Mouse (Mus musculus) cortical plate, adult 2 months (tissue): Measurements from ENCODE around the gene Olfr1160. TPM values are rescaled to one million over a fixed set of nuclear protein-coding genes. Genes with fewer than 3 reads are reported as not detected.
"Not testable (repeated sequence)": the region's sequence is repeated elsewhere in the genome, so short reads cannot be mapped to it uniquely, and the experiment has no call there.

Experiments used
- H3K27ac ChIP-seq: fragments of 200-500 bp; 2 replicates; pipeline ENCODE4 v1.5.1; 2012; ENCODE audit warnings: low read length, control low read depth, inconsistent platforms; ENCODE audit not compliant: insufficient read depth
- H3K4me1 ChIP-seq: fragments of 200-500 bp; 2 replicates; pipeline ENCODE4 v1.6.1; 2011; ENCODE audit warnings: low read length; ENCODE audit not compliant: control insufficient read depth, insufficient read depth
- H3K4me3 ChIP-seq: fragments of 200-500 bp; 2 replicates; pipeline ENCODE4 v1.5.1; 2011; ENCODE audit warnings: mild to moderate bottlenecking, low read length, control low read depth; ENCODE audit not compliant: insufficient read depth
- CTCF ChIP-seq: fragments of 200-500 bp; IDR thresholded peaks from 2 replicates; pipeline ENCODE4 v1.5.1; 2011; ENCODE audit warnings: mild to moderate bottlenecking, control low read depth, low read length; ENCODE audit not compliant: insufficient read depth; ENCODE audit errors: extremely low read depth
- POLR2A ChIP-seq: fragments of 200-500 bp; IDR thresholded peaks from 2 replicates; pipeline ENCODE4 v1.6.1; 2011; ENCODE audit warnings: mild to moderate bottlenecking, low read length, control low read depth; ENCODE audit not compliant: insufficient read depth; ENCODE audit errors: extremely low read depth
- polyA plus RNA-seq: library from polyadenylated mRNA; depleted of rRNA; stranded (reverse); fragments of >200 nt; gene quantifications from 2 replicates; pipeline ENCODE4 v1.2.3, GENCODE M21; 2012; rRNA removed

Olfr1160 gene
- polyA plus RNA-seq, result not detected in 2 replicates

DNA sequence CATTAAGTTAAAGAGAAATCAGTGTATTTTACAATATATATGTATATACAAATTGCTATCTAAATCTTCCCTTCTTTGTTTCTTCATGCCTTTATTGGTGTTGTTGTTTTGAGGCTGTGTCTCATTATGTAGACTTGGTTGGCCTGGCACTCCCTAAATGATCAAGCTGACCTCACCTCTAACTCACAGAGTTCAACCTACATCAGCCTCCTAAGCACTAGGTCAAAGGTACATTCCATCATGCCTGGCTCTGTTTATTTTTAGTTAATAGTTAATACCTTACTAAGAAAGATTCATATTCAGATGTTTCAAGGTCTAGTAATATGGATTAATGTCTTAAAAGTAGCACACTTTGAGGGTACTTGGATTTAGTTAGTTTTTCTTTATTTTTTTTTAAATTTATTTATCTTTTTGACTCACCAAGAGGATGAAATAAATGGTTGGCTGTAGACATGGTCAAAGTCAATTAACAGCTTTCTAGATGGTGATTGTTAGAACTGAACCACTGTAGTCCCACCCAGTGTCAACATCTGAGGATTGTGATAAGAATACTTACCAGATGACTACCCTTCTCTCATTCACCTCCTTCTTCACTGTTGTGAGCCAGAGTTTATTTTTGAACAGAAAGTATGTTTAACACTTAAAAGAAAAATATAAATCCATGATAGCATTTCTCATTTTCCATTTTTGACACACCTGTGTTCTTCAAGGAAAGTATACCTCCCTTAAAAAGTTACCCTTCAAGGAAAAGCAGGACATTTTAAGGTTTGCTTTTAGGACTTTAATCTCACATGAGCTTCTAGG lies at the start of gene Olfr1160:
Olfr1160 (minus strand) TSS at position 754 of the 804 bp plus-strand sequence.
- Histone ChIP-seq H3K4me3 (no peak within 1 kb of the TSS), H3K27ac (no peak within 1 kb of the TSS), H3K4me1 (no peaks in the 10 kb centered on the region)
- TF ChIP-seq POLR2A, result no peak

DNA sequence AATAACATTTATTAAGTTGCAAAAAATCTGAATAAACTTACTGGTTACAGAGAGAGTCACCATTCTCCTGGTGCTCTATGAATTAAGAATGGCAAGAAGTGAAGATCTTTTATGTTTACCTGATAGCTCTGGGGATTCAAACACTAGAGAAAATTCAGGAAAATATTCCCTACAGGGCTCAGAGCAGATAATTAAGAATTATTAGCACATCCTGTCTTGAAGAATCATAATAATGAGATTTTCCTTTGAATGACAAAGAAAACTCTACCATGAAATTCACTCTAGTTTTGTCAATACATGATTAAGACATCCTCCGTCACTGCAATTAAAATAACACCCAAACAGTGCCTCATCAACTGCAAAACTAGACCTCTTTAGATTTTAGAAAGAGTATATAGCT lies 43.0 kb upstream of the Olfr1160 start, which contains the start of gene Olfr1162:
Olfr1162 (minus strand) TSS at position 101 of the 400 bp plus-strand sequence.
- Histone ChIP-seq H3K4me3 (no peak within 1 kb of the TSS), H3K27ac (no peak within 1 kb of the TSS), H3K4me1 (no peaks in the 10 kb centered on the region)
- TF ChIP-seq CTCF (no peak), POLR2A (no peak)

DNA sequence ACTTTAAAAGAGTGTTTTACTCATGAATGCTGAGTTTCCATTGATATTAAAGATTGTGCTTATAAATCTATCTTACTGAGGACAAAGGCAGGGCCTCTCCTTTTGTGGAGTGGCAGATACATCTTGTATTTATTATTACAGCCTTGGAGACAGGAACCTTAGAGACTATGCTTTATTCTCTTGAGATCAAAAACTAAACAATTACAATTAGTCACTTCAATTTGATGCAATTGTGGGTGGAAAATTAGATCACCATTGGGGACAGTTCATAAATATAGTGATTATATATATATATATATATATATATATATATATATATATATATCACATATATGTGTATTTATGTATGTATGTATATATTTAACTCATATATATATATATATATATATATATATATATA lies 29.5 kb upstream of the Olfr1160 start, which contains the start of gene Olfr73:
Olfr73 (minus strand) TSS at position 101 of the 400 bp plus-strand sequence.
- Histone ChIP-seq H3K4me1 (no peaks in the 10 kb centered on the region), H3K27ac (no peak within 1 kb of the TSS), H3K4me3 (no peak within 1 kb of the TSS)
- no peak for TF ChIP-seq POLR2A
- no peak for TF ChIP-seq CTCF

DNA sequence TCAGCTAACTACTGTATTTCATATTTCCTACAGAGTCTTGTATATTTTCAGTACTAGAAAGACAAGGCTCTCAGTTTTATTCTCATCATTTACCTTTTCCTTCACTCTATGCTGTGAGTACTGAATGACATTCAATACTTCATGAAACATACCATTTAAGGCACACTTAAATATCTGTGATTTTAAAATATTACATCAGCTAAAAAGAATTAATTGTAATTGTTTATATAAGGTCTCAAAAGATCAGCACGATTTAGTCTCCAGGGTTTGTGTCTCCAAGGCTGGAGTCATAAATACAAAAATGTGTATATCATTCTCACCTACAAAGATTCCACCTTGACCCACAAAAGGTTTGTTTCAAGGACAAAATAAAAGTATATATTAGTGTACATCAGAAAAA lies 14.4 kb upstream of the Olfr1160 start, which contains the start of gene Olfr1161:
Olfr1161 (plus strand) TSS at position 301 of the 400 bp plus-strand sequence.
- not testable (repeated sequence) for H3K4me1 ChIP-seq, H3K27ac ChIP-seq, H3K4me3 ChIP-seq

DNA sequence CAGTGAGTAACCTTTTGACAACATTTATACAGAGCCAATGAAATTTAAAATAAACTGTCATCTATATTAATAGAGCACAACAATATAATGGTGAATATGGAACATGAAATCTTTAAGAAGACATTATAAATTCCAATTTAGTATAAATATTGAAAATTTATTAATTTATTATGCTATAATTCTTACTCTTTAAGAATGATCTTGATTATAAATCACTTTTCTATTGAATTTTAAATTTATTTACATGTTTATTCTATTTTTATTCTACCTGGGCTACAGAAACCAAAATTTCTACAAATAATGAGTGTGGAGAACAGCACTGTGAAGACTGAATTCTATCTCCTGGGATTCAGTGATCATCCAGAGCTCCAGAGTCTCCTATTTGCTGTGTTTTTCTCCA lies 18.3 kb downstream of the Olfr1160 start, which contains the start of gene Olfr1158:
Olfr1158 (plus strand) TSS at position 301 of the 400 bp plus-strand sequence.
- no peak within 1 kb of the TSS for H3K4me3 ChIP-seq
- no peaks in the 10 kb centered on the region for H3K4me1 ChIP-seq
- H3K27ac ChIP-seq, result no peak within 1 kb of the TSS
- TF ChIP-seq CTCF, result no peak
- no peak for TF ChIP-seq POLR2A

DNA sequence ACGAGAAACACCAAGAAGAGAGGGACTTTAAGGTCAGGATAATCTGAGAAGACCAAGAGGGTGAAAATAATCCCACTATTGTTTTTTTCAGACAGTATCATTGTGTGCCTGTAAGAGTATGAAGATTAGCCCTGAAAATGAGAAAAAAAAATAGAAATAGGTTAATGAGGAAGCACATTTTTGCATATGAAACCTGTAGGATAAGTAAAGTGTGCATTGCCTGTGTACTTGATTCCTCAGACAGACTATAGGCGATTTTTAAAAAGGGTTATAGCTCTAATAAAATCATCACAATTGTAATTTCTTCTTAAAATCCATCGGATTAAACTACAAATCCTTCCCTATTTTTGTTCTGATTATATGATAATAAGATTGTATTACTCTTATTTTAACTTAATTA lies 33.5 kb downstream of the Olfr1160 start, which contains the start of gene Olfr74:
Olfr74 (minus strand) TSS at position 101 of the 400 bp plus-strand sequence.
- no peak within 1 kb of the TSS for H3K27ac ChIP-seq

DNA sequence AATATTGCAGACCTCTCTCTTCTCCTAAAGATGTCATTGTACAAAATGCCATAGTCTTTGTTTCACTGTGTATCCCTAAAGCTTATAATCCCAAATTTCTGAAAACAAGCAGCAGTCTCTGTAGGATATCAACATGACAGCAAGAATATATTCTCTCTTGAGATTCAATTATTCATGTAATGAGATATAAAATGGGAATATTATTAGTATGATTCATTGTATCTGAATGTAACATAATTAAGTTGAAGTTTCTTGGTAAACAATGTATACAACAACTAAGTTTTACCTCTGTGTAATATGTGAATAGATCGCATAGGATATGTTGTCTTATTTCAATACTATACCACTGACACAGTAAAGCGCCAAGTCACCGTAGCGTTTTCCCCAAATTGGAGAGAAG lies 39.9 kb downstream of the Olfr1160 start, which contains the start of gene Olfr1157:
Olfr1157 (minus strand) TSS at position 101 of the 400 bp plus-strand sequence.
- H3K4me1 ChIP-seq, result no peaks in the 10 kb centered on the region
- H3K4me3 ChIP-seq, result no peak within 1 kb of the TSS
- H3K27ac ChIP-seq, result no peak within 1 kb of the TSS
- TF ChIP-seq CTCF (no peak), POLR2A (no peak)

More for the DNA sequence above, 33.5 kb downstream of the Olfr1160 start, which contains the start of gene Olfr74:
- TF ChIP-seq CTCF, result no peak
- no peak for TF ChIP-seq POLR2A
- H3K4me3 ChIP-seq, result no peak within 1 kb of the TSS
- H3K4me1 ChIP-seq, result no peaks in the 10 kb centered on the region

DNA sequence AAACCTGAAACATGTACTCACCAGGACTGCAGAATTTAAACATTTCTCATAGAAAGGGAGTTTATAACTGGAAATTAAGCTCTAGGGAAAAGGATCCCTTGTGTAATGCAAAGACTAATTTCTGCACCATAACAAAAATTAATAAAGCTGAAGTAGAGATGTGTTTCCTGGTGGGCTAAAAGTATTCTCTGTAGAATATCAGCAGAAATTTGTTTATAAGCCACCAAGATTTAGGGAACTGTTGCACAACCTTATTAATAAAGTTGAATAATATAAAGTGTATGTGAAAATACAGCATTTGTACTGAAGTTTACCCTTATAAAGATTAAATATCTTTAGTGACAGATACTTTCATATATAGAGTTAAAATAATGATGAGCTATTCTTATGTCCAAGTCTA lies 55.1 kb downstream of the Olfr1160 start, which contains the start of gene Olfr1156:
Olfr1156 (minus strand) TSS at position 101 of the 400 bp plus-strand sequence.
- H3K27ac ChIP-seq, result no peak within 1 kb of the TSS
- H3K4me1 ChIP-seq, result no peaks in the 10 kb centered on the region
- H3K4me3 ChIP-seq, result no peak within 1 kb of the TSS
- TF ChIP-seq POLR2A, result no peak
- TF ChIP-seq CTCF, result no peak

Other genes starting within 250 kb of the Olfr1160 start
- gene Olfr152, start 228.8 kb downstream of the Olfr1160 start, polyA plus RNA-seq, result not detected in 2 replicates
- not detected in 2 replicates for gene Olfr1143, start 207.7 kb downstream of the Olfr1160 start, polyA plus RNA-seq
- gene Olfr1145, start 198.4 kb downstream of the Olfr1160 start, polyA plus RNA-seq, result not detected in 2 replicates
- gene Olfr1148, start 177.7 kb downstream of the Olfr1160 start, polyA plus RNA-seq, result not detected in 2 replicates
- gene Olfr1150-ps1, start 164.3 kb downstream of the Olfr1160 start, polyA plus RNA-seq, result not detected in 2 replicates
- gene Olfr1151, start 152.4 kb downstream of the Olfr1160 start, polyA plus RNA-seq, result not detected in 2 replicates
- gene Olfr1152, start 141.8 kb downstream of the Olfr1160 start, polyA plus RNA-seq, result not detected in 2 replicates
- not detected in 2 replicates for gene Olfr1153, start 113.3 kb downstream of the Olfr1160 start, polyA plus RNA-seq
- not detected in 2 replicates for gene Olfr1154, start 103.1 kb downstream of the Olfr1160 start, polyA plus RNA-seq
- gene Olfr1155, start 63.1 kb downstream of the Olfr1160 start, polyA plus RNA-seq, result not detected in 2 replicates
- gene Olfr1156, start 55.2 kb downstream of the Olfr1160 start, polyA plus RNA-seq, result not detected in 2 replicates
- gene Olfr1157, start 40.0 kb downstream of the Olfr1160 start, polyA plus RNA-seq, result not detected in 2 replicates
- gene Olfr74, start 33.6 kb downstream of the Olfr1160 start, polyA plus RNA-seq, result not detected in 2 replicates
- gene Olfr1158, start 18.2 kb downstream of the Olfr1160 start, polyA plus RNA-seq, result not detected in 2 replicates
- not detected in 2 replicates for gene Olfr1161, start 14.5 kb upstream of the Olfr1160 start, polyA plus RNA-seq
- gene Olfr73, start 29.4 kb upstream of the Olfr1160 start, polyA plus RNA-seq, result not detected in 2 replicates
- gene Olfr1162, start 42.9 kb upstream of the Olfr1160 start, polyA plus RNA-seq, result not detected in 2 replicates
- not detected in 2 replicates for gene Olfr1163, start 63.6 kb upstream of the Olfr1160 start, polyA plus RNA-seq
- not detected in 2 replicates for gene Olfr1164, start 85.7 kb upstream of the Olfr1160 start, polyA plus RNA-seq
- gene Olfr1166, start 120.0 kb upstream of the Olfr1160 start, polyA plus RNA-seq, result not detected in 2 replicates
- gene Olfr1167, start 146.9 kb upstream of the Olfr1160 start, polyA plus RNA-seq, result not detected in 2 replicates
- not detected in 2 replicates for gene Olfr1168, start 173.6 kb upstream of the Olfr1160 start, polyA plus RNA-seq
- gene Olfr1170, start 220.1 kb upstream of the Olfr1160 start, polyA plus RNA-seq, result not detected in 2 replicates